Mouse (Mus musculus): ENCODE measurements around the gene Rpl18a. TPM values are rescaled to one million over a fixed set of nuclear protein-coding genes. Genes with fewer than 3 reads are reported as not detected.
"Not testable (repeated sequence)": the region's sequence is repeated elsewhere in the genome, so short reads cannot be mapped to it uniquely, and the experiment has no call there.

Gene Rpl18a
- polyA plus RNA-seq, 1 experiment from 2014 or later: 2,109 TPM

DNA sequence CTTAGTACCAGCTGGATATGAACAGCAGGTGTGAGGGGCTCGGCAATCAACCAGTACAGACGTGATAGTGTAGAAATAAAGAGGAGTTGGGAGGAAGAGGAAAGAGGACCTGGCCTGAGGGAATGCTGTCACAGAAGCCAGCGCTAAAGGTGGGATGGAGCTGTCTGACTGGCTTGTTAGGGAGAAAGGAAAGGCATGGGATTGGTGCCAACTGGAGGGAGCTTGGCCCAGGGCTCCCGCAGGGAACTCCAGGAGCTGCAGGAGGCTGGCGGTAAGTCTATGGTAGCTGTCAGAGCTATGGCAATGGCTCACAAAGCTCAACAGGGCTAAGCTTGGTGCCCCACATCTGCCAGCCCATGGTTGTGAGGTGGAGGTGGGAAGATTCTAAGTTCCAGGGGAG lies 5.0 kb upstream of the Rpl18a start:
- no peaks in the 10 kb centered on the region for H3K36me3 ChIP-seq
- peaks cover 20% of the 10 kb centered on the region for H3K4me1 ChIP-seq
- no peak overlapping the region for H3K4me3 ChIP-seq (replicated peaks)
- no peak overlapping the region for H3K27ac ChIP-seq (replicated peaks)
- no peaks in the 10 kb centered on the region for H3K9me3 ChIP-seq (replicated peaks)
- WGBS: 35% methylated on average over 5 of the region's 5 CpGs
- H3K4me2 ChIP-seq: no peak overlapping the region
- ATAC-seq (ENCODE audit: low FRiP score): no peak
- peaks cover 12% of the 10 kb centered on the region for H3K27me3 ChIP-seq (replicated peaks)
- H3K9ac ChIP-seq (replicated peaks): no peak overlapping the region

DNA sequence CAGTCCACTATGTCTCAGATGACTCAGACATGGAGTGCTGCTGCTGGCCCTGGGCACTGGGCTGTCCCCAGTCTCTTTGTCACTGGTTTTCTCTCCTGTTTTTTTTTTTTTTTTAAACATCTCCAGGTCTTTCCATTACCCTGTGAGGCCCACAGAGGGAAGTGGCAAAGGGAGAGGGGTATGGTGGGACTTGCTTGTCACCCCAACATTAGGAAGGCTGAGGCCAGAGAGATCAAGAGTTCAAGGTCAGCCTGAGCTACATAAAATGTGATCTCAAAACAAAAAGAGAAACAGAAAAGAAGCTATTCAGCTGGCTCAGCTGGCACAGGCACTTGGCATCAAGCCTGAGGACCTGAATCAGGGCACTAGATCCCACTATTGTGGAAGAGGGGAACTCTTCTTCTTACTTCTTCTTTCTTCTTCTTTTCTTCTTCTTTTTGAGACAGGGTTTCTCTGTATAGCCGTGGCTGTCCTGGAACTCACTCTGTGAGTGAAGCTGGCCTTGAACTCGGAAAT lies 3.7 kb upstream of the Rpl18a start:
- WGBS: 79% methylated on average over 2 of the region's 2 CpGs
- Histone ChIP-seq H3K4me2 (no peak overlapping the region), H3K27ac (replicated peaks) (no peak overlapping the region), H3K4me1 (peaks cover 21% of the 10 kb centered on the region), H3K36me3 (no peaks in the 10 kb centered on the region), H3K27me3 (replicated peaks) (peaks cover 12% of the 10 kb centered on the region), H3K4me3 (replicated peaks) (no peak overlapping the region), H3K9me3 (replicated peaks) (no peaks in the 10 kb centered on the region), H3K9ac (replicated peaks) (no peak overlapping the region)
- ATAC-seq (ENCODE audit: low FRiP score): no peak

DNA sequence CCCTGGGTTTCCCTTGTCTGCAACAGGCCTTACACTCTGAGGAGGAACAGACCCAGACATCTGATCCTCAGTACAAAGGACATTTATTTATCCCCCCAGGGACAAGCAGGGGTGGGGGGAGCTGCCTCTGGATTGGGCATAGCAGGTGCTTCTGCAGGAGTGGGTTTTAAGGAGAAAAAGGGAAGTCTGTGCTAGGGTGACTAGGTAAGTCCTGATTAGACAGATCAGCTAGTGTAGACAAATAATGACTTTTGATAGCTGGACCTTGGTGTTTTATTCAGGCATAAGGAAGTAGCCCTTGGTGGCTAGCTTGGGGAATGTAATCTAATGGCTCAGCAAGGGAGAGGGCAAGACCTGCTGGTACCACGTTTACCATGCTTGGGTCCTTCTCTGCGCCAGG lies 2.0 kb upstream of the Rpl18a start:
- peaks cover 15% of the 10 kb centered on the region for H3K36me3 ChIP-seq
- WGBS: 86% methylated on average over 2 of the region's 2 CpGs
- ATAC-seq (ENCODE audit: low FRiP score): no peak

DNA sequence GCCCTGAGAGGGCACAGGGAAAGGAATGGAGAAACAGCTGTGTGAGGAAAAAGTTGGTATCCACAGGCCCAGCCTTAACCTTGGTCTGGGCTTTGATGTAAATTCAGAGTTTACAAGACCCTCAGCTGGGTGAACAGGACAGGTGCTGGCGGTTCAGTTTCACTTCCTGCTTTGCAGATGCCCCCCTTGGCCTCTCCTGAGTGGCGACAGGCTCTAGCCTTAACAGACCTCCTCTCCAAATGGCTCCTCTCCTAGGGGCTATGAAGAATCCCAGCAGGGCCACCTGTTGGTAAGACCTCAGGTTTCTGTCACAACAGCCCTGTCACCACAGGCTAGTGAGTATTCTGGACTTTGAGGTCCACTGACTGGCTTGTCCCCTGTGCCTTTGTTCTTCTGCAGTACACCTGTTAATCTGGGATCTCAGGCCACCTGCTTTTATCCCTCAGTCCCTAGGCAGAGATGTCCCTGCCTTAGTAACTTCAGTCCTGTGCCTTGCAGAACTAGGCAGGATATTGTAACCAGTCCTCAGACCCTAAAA lies 1.5 kb upstream of the Rpl18a start:
- Histone ChIP-seq H3K4me1 (peaks cover 20% of the 10 kb centered on the region), H3K4me3 (replicated peaks) (peak overlapping the region; percentile 95), H3K9me3 (replicated peaks) (no peaks in the 10 kb centered on the region), H3K36me3 (peaks cover 20% of the 10 kb centered on the region), H3K27me3 (replicated peaks) (peaks cover 22% of the 10 kb centered on the region), H3K4me2 (peak overlapping the region; percentile 79), H3K9ac (replicated peaks) (peak overlapping the region; percentile 56), H3K27ac (replicated peaks) (peak overlapping the region; percentile 74)
- 48% methylated on average over 2 of the region's 2 CpGs for WGBS
- no peak for ATAC-seq (ENCODE audit: low FRiP score)

More for the DNA sequence above, 2.0 kb upstream of the Rpl18a start:
- H3K9ac ChIP-seq (replicated peaks): no peak overlapping the region
- H3K4me2 ChIP-seq: no peak overlapping the region
- H3K4me1 ChIP-seq: peaks cover 20% of the 10 kb centered on the region
- peaks cover 21% of the 10 kb centered on the region for H3K27me3 ChIP-seq (replicated peaks)
- no peaks in the 10 kb centered on the region for H3K9me3 ChIP-seq (replicated peaks)
- no peak overlapping the region for H3K4me3 ChIP-seq (replicated peaks)
- H3K27ac ChIP-seq (replicated peaks): no peak overlapping the region

DNA sequence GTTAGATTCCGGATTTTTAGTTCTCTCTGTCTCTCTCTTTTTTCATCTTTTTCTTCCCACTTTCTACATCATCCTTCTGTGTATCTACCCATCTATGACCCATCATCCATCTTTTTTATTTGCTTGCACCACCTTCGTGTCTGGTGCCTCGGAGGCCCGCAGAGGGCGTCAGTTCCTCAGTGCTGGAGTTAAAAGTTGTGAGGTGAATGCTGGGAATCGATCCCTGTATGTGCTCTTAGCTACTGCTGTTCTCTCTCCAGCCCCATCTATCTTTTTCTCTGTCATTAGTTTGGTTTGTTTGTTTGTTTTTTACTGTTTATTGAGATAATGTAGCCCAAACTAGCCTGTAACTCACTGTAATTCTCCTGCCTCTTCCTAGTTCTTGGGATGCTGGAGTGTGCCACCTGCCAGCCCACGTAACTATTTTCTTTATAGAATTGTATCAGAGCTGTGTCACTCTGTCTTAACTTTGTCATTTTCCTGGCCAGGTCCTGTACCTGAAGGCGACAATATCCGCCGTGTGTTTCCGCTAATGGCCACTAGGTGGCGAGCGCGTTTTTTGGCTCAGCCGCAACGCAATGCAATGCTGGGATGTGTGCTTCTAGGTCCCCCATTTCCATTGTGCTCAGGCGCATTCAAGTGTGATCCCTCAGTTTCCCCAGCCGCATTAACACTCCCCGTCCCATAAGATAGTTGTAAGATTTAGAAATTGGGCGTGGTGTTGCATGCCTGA lies 635 bp upstream of the Rpl18a start:
- WGBS: under 1% methylated on average over 20 of the region's 20 CpGs
- no peaks in the 10 kb centered on the region for H3K9me3 ChIP-seq (replicated peaks)
- H3K36me3 ChIP-seq: peaks cover 27% of the 10 kb centered on the region
- H3K4me1 ChIP-seq: peaks cover 20% of the 10 kb centered on the region
- peak overlapping the region; percentile 56 for H3K9ac ChIP-seq (replicated peaks)
- peak overlapping the region; percentile 95 for H3K4me3 ChIP-seq (replicated peaks)
- peak overlapping the region; percentile 74 for H3K27ac ChIP-seq (replicated peaks)
- peak; percentile 74 for ATAC-seq (ENCODE audit: low FRiP score)
- H3K4me2 ChIP-seq: peak overlapping the region; percentile 79
- peaks cover 28% of the 10 kb centered on the region for H3K27me3 ChIP-seq (replicated peaks)

- H3K4me2 ChIP-seq: peak overlapping the region; percentile 89
- H3K27me3 ChIP-seq (replicated peaks): peaks cover 37% of the 10 kb centered on the region
- H3K27ac ChIP-seq (replicated peaks): no peak overlapping the region; the same call in 1 of the 2 replicates
- peaks cover 27% of the 10 kb centered on the region for H3K36me3 ChIP-seq
- no peaks in the 10 kb centered on the region for H3K9me3 ChIP-seq (replicated peaks)
- no peak for ATAC-seq (ENCODE audit: low FRiP score)
- WGBS: 4% methylated on average over 25 of the region's 25 CpGs
- H3K4me3 ChIP-seq (replicated peaks): peak overlapping the region; percentile 95
- H3K9ac ChIP-seq (replicated peaks): peak overlapping the region; percentile 97
- H3K4me1 ChIP-seq: peaks cover 31% of the 10 kb centered on the region
These were observed 744 bp downstream of the Rpl18a start for GRCm38 (mm10) chr8:70896316-70897020.

DNA sequence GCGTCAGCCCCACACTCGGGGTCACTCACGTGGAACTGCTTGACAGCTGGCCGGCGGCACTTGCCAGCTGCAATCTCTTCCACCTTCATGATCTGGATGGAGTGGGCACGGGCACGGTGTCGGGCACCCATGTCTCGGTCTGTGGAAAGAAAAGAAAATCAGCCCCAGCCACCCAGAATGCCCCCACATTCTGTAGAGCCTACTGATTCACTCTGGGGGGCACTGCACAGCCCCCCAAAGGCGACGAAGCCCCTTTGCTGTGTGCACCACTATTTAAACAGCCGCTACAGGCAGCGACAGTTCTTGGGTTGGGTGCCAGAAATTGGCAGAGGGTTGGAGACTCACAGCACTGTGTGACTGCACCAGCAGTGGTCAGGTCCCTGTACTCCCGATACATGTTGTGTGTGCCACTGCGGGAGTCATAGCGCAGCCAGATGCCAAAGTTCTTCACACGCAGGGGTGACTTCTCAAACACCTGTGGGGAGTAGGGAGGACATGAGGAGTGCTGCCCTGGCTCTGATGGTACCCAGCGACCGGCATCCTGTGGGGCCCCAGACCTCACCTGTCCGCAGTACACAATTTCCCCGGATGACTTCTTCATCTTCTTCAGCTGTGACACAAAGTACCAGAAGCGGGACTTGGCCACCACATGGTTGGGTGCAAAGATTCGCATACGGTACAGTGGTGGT lies 1.5 kb downstream of the Rpl18a start:
- Histone ChIP-seq H3K4me3 (replicated peaks) (peak overlapping the region; percentile 95), H3K27me3 (replicated peaks) (peaks cover 44% of the 10 kb centered on the region), H3K9ac (replicated peaks) (peak overlapping the region; percentile 97), H3K4me2 (peak overlapping the region; percentile 89), H3K4me1 (peaks cover 31% of the 10 kb centered on the region), H3K36me3 (peaks cover 27% of the 10 kb centered on the region)
- WGBS: 83% methylated on average over 24 of the region's 24 CpGs
- ATAC-seq (ENCODE audit: low FRiP score); H3K27ac ChIP-seq (replicated peaks); H3K9me3 ChIP-seq (replicated peaks): not testable (repeated sequence)

DNA sequence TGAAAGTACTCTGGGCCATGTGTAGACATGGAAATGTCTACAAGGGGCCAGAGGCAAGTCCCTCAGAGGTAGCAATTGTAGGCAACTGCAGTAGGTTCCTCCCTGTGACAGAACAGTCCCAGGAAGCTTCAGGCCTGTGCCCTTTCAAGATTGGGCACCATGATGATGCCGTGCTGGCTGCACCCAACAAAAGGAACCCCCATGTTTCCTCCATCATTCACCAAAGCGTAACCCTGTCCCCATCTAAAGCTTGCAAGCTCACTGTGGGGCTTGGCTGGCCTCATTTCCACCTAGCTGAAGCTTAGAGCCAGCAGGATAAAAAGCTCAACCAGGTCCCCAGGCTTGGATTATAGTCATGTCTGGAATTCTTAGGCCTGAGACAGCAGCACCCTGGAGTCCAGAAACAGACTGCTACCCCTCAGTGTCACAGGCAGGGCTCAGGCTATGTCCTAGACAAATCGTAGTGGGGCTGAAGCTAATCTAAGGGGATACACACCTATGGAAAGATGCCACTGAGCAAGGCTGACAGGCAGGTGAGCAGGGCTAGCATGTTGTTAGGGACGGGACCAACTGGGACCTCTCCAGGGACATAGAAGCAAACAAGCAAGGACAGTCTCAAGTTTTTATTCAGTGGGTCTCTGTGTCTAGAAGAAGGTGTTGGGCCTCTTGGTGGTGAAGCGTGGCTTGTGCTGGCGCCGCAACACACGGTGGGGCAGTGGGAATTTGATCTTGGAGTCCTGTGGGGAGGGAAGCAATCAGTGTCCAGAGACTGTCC lies 2.3 kb downstream of the Rpl18a start:
- no peak overlapping the region for H3K4me2 ChIP-seq
- peaks cover 52% of the 10 kb centered on the region for H3K27me3 ChIP-seq (replicated peaks)
- H3K27ac ChIP-seq (replicated peaks): no peak overlapping the region
- H3K9ac ChIP-seq (replicated peaks): no peak overlapping the region
- peaks cover 27% of the 10 kb centered on the region for H3K36me3 ChIP-seq
- ATAC-seq (ENCODE audit: low FRiP score): no peak
- no peaks in the 10 kb centered on the region for H3K9me3 ChIP-seq (replicated peaks)
- H3K4me3 ChIP-seq (replicated peaks): no peak overlapping the region
- peaks cover 31% of the 10 kb centered on the region for H3K4me1 ChIP-seq
- 94% methylated on average over 8 of the region's 8 CpGs for WGBS

- Histone ChIP-seq H3K4me1 (peaks cover 31% of the 10 kb centered on the region), H3K27ac (replicated peaks) (no peak overlapping the region), H3K27me3 (replicated peaks) (peaks cover 53% of the 10 kb centered on the region), H3K4me3 (replicated peaks) (0 out of 2 replicates have a peak overlapping the region, but pooled peaks have one; percentile 0), H3K4me2 (no peak overlapping the region), H3K9ac (replicated peaks) (no peak overlapping the region), H3K36me3 (peaks cover 27% of the 10 kb centered on the region), H3K9me3 (replicated peaks) (no peaks in the 10 kb centered on the region)
- WGBS: 72% methylated on average over 2 of the region's 2 CpGs
- no peak for ATAC-seq (ENCODE audit: low FRiP score)
These were observed 2.9 kb downstream of the Rpl18a start for GRCm38 (mm10) chr8:70894385-70894720.

GRCm38 (mm10) chr8:70893656-70894384 lies 3.4 kb downstream of the Rpl18a start:
- Histone ChIP-seq H3K9ac (replicated peaks) (no peak overlapping the region), H3K4me1 (peaks cover 30% of the 10 kb centered on the region), H3K27ac (replicated peaks) (no peak overlapping the region), H3K27me3 (replicated peaks) (peaks cover 56% of the 10 kb centered on the region), H3K9me3 (replicated peaks) (no peaks in the 10 kb centered on the region), H3K4me2 (no peak overlapping the region), H3K36me3 (peaks cover 27% of the 10 kb centered on the region), H3K4me3 (replicated peaks) (0 out of 2 replicates have a peak overlapping the region, but pooled peaks have one; percentile 0)
- WGBS: 33% methylated on average over 12 of the region's 12 CpGs
- ATAC-seq (ENCODE audit: low FRiP score): no peak
